In the genomic region with DNA sequence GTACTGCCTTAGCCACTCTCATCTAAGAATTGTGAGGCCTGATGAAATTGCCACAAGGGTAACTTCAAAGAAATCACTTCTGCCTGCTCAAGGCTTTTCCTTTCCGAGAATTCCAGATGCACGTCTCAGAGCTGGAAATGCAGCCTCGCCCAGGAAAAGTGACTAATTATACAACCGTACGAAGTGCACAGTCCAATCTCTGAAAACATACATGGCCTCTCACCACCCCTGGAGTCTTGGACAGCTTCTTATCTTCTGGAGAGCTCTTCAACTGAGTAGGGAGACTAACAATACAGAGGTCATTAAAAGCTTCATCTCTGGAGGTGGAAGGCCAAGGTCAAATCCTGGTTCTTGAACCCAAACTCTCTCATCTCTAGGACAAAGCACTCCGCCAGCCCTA, we compare ENCODE assay signal across 15 mouse cellular contexts. TPM values are rescaled to one million over a fixed set of nuclear protein-coding genes. Genes with fewer than 3 reads are reported as not detected.
DNase-seq lines count a peak whose midpoint lies in the region; ATAC-seq and TF ChIP-seq lines count a peak whose summit lies in the region.
"Had no signal": no experiment of that assay in that cellular context is flagged by ENCODE, and none has a peak within 500 bp of the region (broad histone marks: within the 10 kb centered on the region; RNA-seq: fewer than 3 reads in every experiment).

No protein-coding gene starts in this region.

- WGBS in heart, postnatal 0 days, result 63% methylated on average over 6 of the region's 6 CpGs
- WGBS in neural tube, embryonic 15.5 days, result 93% methylated on average over 6 of the region's 6 CpGs
- 58% methylated on average over 6 of the region's 6 CpGs for whole genome bisulfite sequencing in intestine, embryonic 16.5 days

- intact Hi-C loops in heart, postnatal 10 days (cut with DNase I), result no loop called here

- H3K4me3 ChIP-seq in heart, postnatal 0 days (ENCODE audit: low read depth, low read length), result no peak overlapping the region
- no peak overlapping the region for H3K4me3 ChIP-seq in neural tube, embryonic 15.5 days (replicated peaks)
- H3K4me3 ChIP-seq in intestine, embryonic 16.5 days (ENCODE audit: low read length), result no peak overlapping the region

- 0 out of 2 replicates have a peak, but pooled peaks have one; percentile 15 for TF ChIP-seq EP300 in heart, postnatal 0 days (IDR thresholded peaks at IDR 0.05; ENCODE audit: low read depth)

- H3K4me1 ChIP-seq in heart, postnatal 0 days (ENCODE audit: control insufficient read depth, insufficient read depth), result peaks cover 19% of the 10 kb centered on the region
- peaks cover 26% of the 10 kb centered on the region for H3K4me1 ChIP-seq in neural tube, embryonic 15.5 days
- peaks cover 14% of the 10 kb centered on the region; the same call in 1 of the 2 replicates for H3K4me1 ChIP-seq in intestine, embryonic 16.5 days (ENCODE audit: control insufficient read depth, insufficient read depth, low read length)

- no peak overlapping the region for H3K4me2 ChIP-seq in heart, postnatal 0 days (ENCODE audit: low read depth, low read length)
- H3K4me2 ChIP-seq in neural tube, embryonic 15.5 days, result peak overlapping the region; percentile 70; the same call in 1 of the 2 replicates
- H3K4me2 ChIP-seq in intestine, embryonic 16.5 days (ENCODE audit: low read depth, low read length), result no peak overlapping the region

- no peak for DNase-seq in heart, postnatal 0 days (ENCODE audit: low spot score)
- no peak for DNase-seq in heart, postnatal 10 days
- DNase-seq in neural tube, embryonic 10.5 days (ENCODE audit: extremely low spot score, low spot score), result no peak
- DNase-seq in yolk sac, embryonic 10.5 days (ENCODE audit: low spot score), result peak; percentile 59
- DNase-seq in left cerebral cortex, adult 8-10 months (ENCODE audit: low spot score in 2 of 2), result no peak
- DNase-seq: adrenal gland, postnatal 36 days; cerebellum, adult 11-12 months; gastrocnemius, postnatal 10 days; heart, postnatal 14 days; kidney, postnatal 10 days; retina, postnatal 1 day had no signal

- no peak for ATAC-seq in heart, postnatal 0 days (ENCODE audit: insufficient read depth, low read depth)
- no peak for ATAC-seq in neural tube, embryonic 15.5 days (ENCODE audit: low FRiP score)
- peak; percentile 76 for ATAC-seq in intestine, embryonic 16.5 days

- TF ChIP-seq CTCF in heart, postnatal 0 days (IDR thresholded peaks at IDR 0.05; ENCODE audit: low read depth), result no peak

- H3K27ac ChIP-seq in heart, postnatal 0 days (ENCODE audit: low read depth), result peak overlapping the region; percentile 84
- no peak overlapping the region for H3K27ac ChIP-seq in neural tube, embryonic 15.5 days (replicated peaks)
- H3K27ac ChIP-seq in intestine, embryonic 16.5 days (ENCODE audit: low read length), result peak overlapping the region; percentile 90
- H3K27ac ChIP-seq: neural tube, embryonic 12.5 days had no signal

- H3K9ac ChIP-seq in heart, postnatal 0 days (replicated peaks; ENCODE audit: low read depth, low read length), result no peak overlapping the region
- peak overlapping the region; percentile 74; the same call in 1 of the 2 replicates for H3K9ac ChIP-seq in neural tube, embryonic 15.5 days (replicated peaks)
- no peak overlapping the region for H3K9ac ChIP-seq in intestine, embryonic 16.5 days (ENCODE audit: low read depth, low read length)
- H3K9ac ChIP-seq: neural tube, embryonic 12.5 days had no signal

- H3K36me3 ChIP-seq in heart, postnatal 0 days (replicated peaks; ENCODE audit: control insufficient read depth, insufficient read depth, low read length), result no peaks in the 10 kb centered on the region; the same call in 1 of the 2 replicates
- H3K36me3 ChIP-seq in neural tube, embryonic 15.5 days, result no peaks in the 10 kb centered on the region
- H3K36me3 ChIP-seq in intestine, embryonic 16.5 days (ENCODE audit: control insufficient read depth, insufficient read depth, low read length), result no peaks in the 10 kb centered on the region
- H3K36me3 ChIP-seq: limb, embryonic 15.5 days; neural tube, embryonic 12.5 days had no signal

- H3K9me3 ChIP-seq in heart, postnatal 0 days (replicated peaks; ENCODE audit: control insufficient read depth, low read length), result no peaks in the 10 kb centered on the region
- no peaks in the 10 kb centered on the region for H3K9me3 ChIP-seq in neural tube, embryonic 15.5 days (replicated peaks)
- no peaks in the 10 kb centered on the region for H3K9me3 ChIP-seq in intestine, embryonic 16.5 days (ENCODE audit: control insufficient read depth, low read length)
- H3K9me3 ChIP-seq: limb, embryonic 15.5 days; neural tube, embryonic 12.5 days had no signal

- no peaks in the 10 kb centered on the region for H3K27me3 ChIP-seq in heart, postnatal 0 days (ENCODE audit: control insufficient read depth, insufficient read depth, low read length)
- H3K27me3 ChIP-seq in neural tube, embryonic 15.5 days (replicated peaks), result no peaks in the 10 kb centered on the region
- no peaks in the 10 kb centered on the region for H3K27me3 ChIP-seq in intestine, embryonic 16.5 days (replicated peaks; ENCODE audit: control insufficient read depth, insufficient read depth, low read length)
- H3K27me3 ChIP-seq: limb, embryonic 15.5 days; neural tube, embryonic 12.5 days had no signal

RNA-seq across cellular contexts. Expression of a gene that starts 1.2 kb away (rescaled TPM):
- total RNA-seq in heart, postnatal 0 days (2014; rRNA removed; ENCODE audit: low replicate concordance), result 37.0 and 50.3 TPM in 2 replicates
- 96.0 and 96.4 TPM in 2 replicates for polyA plus RNA-seq in heart, postnatal 0 days (2015; fragmentation: Nextera tagmentation; extraction: Ambion mirVana)
- total RNA-seq in heart, postnatal 10 days (2021), result 10 to 100 TPM; 43.6 to 45.8 TPM
- polyA plus RNA-seq in neural tube, embryonic 15.5 days (2015; fragmentation: Nextera tagmentation; extraction: Ambion mirVana), result 87.8 and 90.3 TPM in 2 replicates
- polyA plus RNA-seq in intestine, embryonic 16.5 days (2015; fragmentation: Nextera tagmentation; extraction: Ambion mirVana), result 104 and 115 TPM in 2 replicates
- total RNA-seq in left cerebral cortex, adult 8-10 months (2022), result 10 to 100 TPM; 15.0 to 17.3 (median 16.7) TPM

RNA-seq across cellular contexts. Expression of a gene that starts 48.1 kb away (rescaled TPM):
- total RNA-seq in heart, postnatal 0 days (2014; rRNA removed; ENCODE audit: low replicate concordance), result 4.0 and 6.8 TPM in 2 replicates
- 3.7 and 3.8 TPM in 2 replicates for polyA plus RNA-seq in heart, postnatal 0 days (2015; fragmentation: Nextera tagmentation; extraction: Ambion mirVana)
- total RNA-seq in heart, postnatal 10 days (2021), result 1 to 10 TPM; 3.7 to 3.9 TPM
- polyA plus RNA-seq in neural tube, embryonic 15.5 days (2015; fragmentation: Nextera tagmentation; extraction: Ambion mirVana), result 4.7 and 5.7 TPM in 2 replicates
- 9.3 and 10.4 TPM in 2 replicates for polyA plus RNA-seq in intestine, embryonic 16.5 days (2015; fragmentation: Nextera tagmentation; extraction: Ambion mirVana)
- total RNA-seq in left cerebral cortex, adult 8-10 months (2022), result 1 to 10 TPM; 4.7 to 5.4 (median 5.3) TPM

RNA-seq across cellular contexts. Expression of a gene that starts 59.4 kb away (rescaled TPM):
- 19.5 and 30.7 TPM in 2 replicates for total RNA-seq in heart, postnatal 0 days (2014; rRNA removed; ENCODE audit: low replicate concordance)
- 4.8 and 5.1 TPM in 2 replicates for polyA plus RNA-seq in heart, postnatal 0 days (2015; fragmentation: Nextera tagmentation; extraction: Ambion mirVana)
- 10 to 100 TPM; 25.1 to 29.6 TPM for total RNA-seq in heart, postnatal 10 days (2021)
- polyA plus RNA-seq in neural tube, embryonic 15.5 days (2015; fragmentation: Nextera tagmentation; extraction: Ambion mirVana), result 5.3 and 7.1 TPM in 2 replicates
- polyA plus RNA-seq in intestine, embryonic 16.5 days (2015; fragmentation: Nextera tagmentation; extraction: Ambion mirVana), result 12.6 and 14.5 TPM in 2 replicates
- 10 to 100 TPM in 1 of 4 experiments, 1 to 10 TPM in 3; 5.2 to 10.1 (median 8.0) TPM for total RNA-seq in left cerebral cortex, adult 8-10 months (2022)
